Mouse (Mus musculus) telencephalon, adult 2 months (tissue): ENCODE data around the gene E2f6.

Experiments used
- DNase-seq: peaks from one replicate; pipeline ENCODE4 v3.0.0-alpha.2; 2011; ENCODE audit warnings: low read depth, low spot score

E2f6 gene

DNA sequence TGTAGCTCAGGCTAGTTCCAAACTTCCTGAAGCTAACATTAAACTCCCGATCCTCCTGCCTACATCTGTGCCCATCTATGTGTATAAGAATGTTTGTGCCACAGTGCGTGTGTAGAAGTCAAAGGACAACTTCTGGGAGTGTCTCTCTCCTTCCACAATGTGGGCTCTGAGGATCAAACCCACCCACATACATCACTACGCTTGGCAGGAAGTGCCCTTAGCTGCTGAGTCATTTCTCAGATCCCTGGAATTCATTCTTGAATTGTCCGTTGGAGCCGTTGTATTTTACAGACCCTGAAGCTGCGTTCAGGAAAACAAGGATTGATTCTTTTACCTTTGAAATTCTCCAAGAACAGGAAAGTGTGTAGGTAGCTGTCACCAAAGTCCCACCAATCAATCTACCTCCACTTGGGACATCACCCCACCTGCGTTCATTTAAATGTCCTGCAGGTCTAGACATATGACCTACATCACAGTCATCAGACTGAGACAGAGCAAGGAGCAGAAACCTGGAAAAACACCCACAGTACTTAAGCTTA lies 62.2 kb downstream of the E2f6 start:
- DNase-seq: no peak

DNA sequence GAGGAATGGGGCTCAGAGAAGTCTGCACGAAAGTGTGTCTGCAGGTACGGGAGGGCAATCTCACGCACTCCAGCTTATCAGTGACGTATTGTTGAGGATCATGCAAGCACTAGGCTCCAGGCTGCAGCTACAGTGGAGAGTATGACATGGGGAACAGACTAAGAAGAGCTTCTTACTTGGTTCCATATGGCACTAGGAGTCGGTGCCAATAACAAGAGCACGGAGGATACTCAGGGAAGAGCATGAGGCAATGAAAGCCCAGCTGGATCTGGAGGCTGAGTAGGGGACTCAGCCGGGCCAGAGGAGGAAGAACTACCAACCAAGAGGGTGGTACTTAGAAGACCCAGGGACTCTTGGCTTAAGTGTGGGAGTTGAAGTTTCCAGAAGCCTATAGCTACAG lies 62.8 kb downstream of the E2f6 start:
- peak; percentile 78 for DNase-seq

DNA sequence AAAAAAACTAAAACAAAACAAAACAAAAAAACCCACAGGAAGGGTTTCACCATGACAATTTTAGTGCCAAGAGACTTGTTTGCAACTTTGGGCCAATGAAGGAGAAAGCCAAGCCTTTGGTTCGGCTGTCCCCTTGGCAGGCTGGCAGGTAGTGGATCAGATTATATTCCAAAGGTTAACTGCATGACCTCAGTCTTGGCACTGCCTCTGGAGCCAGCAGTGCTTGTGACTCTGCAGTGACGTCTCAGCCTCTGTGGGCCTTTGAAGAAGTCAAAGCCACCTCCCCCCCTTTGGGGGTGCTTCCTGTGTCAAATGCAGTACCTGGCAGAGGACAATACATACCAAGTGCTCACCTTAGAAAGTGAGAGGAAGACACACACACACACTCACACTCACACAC lies 63.3 kb downstream of the E2f6 start:
- DNase-seq: no peak

DNA sequence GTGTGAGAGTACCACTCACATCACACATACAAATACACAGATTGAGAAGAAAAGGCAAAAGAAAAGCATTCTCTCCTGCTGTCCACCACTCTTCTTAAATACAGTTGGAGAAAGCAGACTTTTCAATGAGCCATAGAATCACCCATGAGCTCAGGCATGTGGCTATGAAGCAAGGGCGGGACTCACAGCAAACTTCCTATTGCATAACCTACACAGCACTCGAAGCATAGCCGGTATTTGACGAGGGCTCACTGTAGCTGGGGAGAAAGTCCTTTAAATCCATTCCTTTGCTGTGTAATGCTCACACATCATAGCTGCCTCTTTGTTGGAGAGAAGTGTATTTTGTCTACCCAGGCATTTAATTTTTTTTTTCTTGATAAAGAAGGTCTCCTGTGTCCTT lies 64.5 kb downstream of the E2f6 start:
- no peak for DNase-seq

DNA sequence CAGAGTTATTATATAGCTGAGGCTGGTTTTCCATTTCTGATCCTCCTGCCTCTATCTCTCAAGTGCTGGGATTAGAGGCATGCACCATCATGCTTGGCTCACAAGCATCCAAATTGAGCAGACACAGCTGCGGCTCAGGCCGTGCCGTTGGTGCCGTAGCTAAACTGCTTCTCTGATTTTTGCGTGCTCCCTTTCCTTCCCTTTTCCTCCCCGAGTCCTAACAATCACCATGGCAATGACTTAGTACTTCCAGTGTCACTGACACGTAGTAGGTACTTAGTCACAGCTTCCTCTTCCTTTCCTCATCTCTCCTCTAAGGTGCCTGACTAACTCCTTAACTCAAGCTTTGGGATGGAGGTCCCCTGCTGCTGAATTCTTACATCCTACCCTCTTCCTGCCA lies 64.9 kb downstream of the E2f6 start:
- DNase-seq: no peak

DNA sequence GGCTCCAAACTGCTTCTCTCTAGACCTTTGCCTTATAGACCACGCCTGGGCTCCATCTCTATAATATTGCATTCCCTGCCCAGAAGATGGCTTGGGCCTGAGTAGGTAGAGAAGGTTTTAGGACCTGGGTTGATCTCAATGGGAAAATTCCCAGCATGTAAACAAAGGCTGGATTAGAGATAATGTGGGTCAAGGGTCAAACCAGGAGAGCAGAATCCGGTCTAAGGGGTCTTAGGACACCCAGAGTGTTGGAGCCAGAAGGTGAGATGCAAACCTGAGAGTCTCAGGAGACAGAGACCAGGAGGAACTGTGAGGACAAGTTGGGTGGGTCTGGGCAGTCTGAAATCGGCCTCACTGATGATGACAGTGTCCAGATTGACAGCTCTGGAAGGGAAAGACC lies 65.9 kb downstream of the E2f6 start:
- DNase-seq: no peak

DNA sequence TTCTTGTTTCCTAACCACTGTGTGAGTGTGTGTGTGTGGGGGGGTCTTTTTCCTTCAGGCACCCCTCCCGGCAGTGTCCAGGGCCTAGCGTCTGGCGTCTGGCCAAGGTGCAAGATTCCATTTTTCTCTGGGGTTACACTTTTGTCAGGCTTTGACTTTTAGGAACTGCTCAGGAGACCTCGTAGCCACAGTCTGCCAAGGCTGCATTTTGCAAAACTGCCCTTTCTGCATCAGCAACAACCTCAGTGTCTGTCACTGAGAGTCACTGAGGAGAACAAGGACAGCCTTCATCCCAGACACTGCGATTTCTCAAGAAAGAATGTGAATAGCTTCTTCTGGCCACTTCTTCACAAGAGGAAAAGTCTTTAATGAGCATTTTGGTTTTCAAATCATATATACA lies 66.4 kb downstream of the E2f6 start:
- no peak for DNase-seq

DNA sequence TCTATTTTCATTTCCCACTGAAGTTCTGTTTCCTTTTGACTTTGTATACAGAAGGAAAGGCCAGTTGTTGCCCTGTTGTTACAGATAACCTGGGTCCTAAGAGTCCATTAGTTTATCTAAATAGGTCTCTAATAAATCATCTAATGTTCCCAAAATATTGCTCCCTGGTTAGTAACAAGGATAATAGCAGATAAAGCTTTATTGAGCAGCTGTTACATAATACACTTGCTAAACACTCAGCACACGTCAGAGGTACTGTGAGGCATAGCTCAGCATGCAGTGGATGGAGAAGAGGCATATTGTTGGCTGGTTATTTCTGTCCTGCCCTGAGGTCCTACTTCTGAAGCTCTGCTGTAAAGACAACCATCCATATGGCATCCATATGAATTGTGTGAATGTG lies 66.9 kb downstream of the E2f6 start:
- DNase-seq: no peak

DNA sequence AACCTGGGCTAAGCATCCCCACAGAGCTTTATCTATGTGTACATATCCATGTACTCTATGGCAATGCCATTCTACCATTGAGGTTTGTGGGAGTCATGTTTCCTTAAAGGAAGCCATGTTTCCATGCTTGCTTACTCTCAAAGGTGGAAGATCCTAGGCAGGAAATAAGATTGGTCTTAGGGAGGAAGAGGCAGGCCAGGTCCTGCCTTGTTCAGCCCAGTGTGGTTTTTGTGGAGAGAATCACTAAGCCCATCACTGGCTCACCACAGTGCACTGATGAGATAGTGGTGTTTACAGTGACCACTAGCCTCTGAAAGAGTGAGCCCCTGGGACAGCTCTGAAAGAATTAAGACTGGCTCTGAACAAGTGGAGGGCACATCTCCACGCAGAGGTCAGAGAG lies 68.6 kb downstream of the E2f6 start:
- DNase-seq: no peak

DNA sequence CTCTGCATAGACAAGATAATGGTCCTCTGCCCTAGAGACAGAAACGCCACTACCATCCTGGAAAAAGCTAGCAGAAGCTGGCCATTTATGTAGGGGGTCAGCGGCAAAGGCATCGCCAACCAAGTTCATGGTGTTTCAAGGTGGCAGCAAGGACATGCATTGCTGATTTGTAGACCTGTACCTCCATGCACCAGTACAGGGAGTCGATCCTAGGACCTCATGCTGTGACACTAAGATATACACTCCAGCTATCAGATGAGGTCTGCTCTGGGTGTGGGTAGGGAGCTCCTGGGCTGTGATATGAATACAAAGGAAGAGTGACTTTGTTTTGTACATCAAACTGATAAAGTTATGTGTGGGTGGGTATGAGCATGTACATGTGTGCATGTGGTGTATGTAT lies 69.3 kb downstream of the E2f6 start:
- no peak for DNase-seq

DNA sequence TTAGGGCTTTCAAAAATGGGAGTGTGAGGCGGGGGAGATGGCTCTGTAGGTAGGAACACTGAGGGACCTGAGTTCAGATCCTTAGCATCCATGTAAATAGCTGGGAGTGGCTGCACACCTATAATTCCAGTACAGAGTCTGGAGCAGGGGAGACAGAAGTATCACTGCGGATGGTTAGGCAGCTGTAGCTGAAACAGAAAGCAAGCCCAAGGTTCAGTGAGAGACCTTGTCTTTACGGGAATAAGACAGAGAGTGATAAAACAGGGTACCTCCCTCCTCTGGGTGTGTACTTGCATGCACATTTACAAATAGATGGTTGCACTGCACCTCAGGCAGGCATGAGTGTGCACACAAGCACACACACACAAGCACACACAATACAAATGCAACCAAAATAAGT lies 71.7 kb downstream of the E2f6 start:
- no peak for DNase-seq

DNA sequence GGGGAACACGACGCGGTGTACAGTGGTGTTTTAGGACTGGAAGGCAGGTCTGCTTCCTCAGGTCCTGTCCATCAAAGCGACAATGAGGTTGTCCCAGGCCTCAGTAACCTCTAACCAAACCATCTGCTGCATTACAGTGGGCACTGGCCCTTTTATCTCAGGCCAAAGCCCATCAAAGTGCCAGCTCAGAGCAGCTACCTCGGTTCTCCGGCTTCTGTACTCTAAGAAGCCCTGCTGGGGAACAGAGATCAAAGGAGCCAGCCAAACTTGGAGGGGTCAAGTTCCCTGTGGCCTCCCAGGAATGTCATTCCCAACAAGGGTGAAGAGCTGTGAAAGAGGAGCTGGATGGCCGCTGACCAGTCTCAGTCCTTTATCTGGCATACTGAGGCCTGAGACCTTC lies 72.3 kb downstream of the E2f6 start:
- no peak for DNase-seq

DNA sequence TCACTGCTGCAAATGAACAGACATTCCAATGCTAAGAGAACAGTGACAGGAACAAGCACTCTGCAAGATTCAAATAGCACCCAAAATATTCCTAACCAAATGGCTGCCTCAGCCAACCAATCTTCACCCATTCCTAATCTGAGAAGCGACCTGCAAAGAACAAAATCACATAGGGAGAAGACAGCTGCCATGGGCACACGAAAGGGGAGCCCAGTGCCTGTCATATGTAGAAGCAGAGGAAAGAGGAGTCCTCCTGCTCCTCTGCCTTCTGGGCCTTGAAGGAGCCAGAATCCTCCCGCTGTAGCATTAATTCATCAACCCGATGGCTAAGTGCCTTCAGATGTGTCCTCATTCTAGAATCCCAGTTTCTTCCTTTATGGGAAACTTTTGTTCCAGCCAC lies 73.8 kb downstream of the E2f6 start:
- no peak for DNase-seq

DNA sequence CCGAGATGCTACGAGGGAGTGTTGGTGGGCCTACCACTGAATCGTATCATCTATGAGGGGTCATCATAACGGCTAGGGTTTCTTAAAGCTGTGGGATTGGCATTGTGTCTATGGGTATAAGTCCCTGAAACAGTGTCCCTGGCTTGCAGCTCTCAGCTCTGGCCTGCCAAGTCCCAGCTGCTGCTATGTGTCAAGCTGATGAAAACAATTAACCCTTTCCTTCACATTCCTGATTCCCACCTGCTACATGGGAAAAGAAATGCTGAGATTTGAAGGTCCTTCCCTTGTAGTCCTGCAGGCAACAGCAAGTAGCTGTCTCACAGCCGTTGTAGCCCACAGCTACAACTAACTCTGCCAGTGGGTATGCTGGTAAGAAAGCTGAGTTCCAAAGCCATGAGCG lies 75.6 kb downstream of the E2f6 start:
- DNase-seq: no peak
